Comparison of ENCODE assay signal across 8 mouse cellular contexts in genomic region chr6:83017190-83017589, GRCm38 (mm10). TPM values are rescaled to one million over a fixed set of nuclear protein-coding genes. Genes with fewer than 3 reads are reported as not detected.
DNase-seq lines count a peak whose midpoint lies in the region; ATAC-seq and TF ChIP-seq lines count a peak whose summit lies in the region.

No protein-coding gene starts in this region.

- 0 out of 2 replicates have a peak, but pooled peaks have one; percentile 22 for TF ChIP-seq POLR2A in heart, adult 2 months (IDR thresholded peaks at IDR 0.05; ENCODE audit: insufficient read depth, low read depth, low read length)

- no peaks in the 10 kb centered on the region for H3K79me2 ChIP-seq in heart, adult 2 months (replicated peaks; ENCODE audit: control insufficient read depth, insufficient read depth, low read length)

- H3K36me3 ChIP-seq in heart, adult 2 months (ENCODE audit: control insufficient read depth, insufficient read depth, low read length) = no peaks in the 10 kb centered on the region
- no peaks in the 10 kb centered on the region for H3K36me3 ChIP-seq in liver, embryonic 16.5 days (ENCODE audit: control insufficient read depth, insufficient read depth)

- H3K4me1 ChIP-seq in heart, adult 2 months (ENCODE audit: control insufficient read depth, insufficient read depth, low read length) = peaks cover 3% of the 10 kb centered on the region
- H3K4me1 ChIP-seq in liver, embryonic 16.5 days (ENCODE audit: control insufficient read depth, low read depth, low read length) = peaks cover 83% of the 10 kb centered on the region

- 6% methylated on average over 3 of the region's 3 CpGs for WGBS in heart, adult 2 months
- WGBS in liver, embryonic 16.5 days (ENCODE audit: insufficient replicate concordance) = 70% methylated on average over 3 of the region's 3 CpGs

- no peak overlapping the region for H3K4me2 ChIP-seq in liver, embryonic 16.5 days (ENCODE audit: low read depth, low read length)

- TF ChIP-seq EP300 in heart, adult 2 months (IDR thresholded peaks at IDR 0.05; ENCODE audit: insufficient read depth, low read depth, low read length) = peak; percentile 66; the same call in 1 of the 2 replicates

- H3K9ac ChIP-seq in heart, adult 2 months (ENCODE audit: low read depth, low read length) = no peak overlapping the region
- no peak overlapping the region for H3K9ac ChIP-seq in liver, embryonic 16.5 days (ENCODE audit: low read depth, low read length)

- no peaks in the 10 kb centered on the region for H3K27me3 ChIP-seq in heart, adult 2 months (ENCODE audit: control insufficient read depth, insufficient read depth, low read length)
- no peaks in the 10 kb centered on the region for H3K27me3 ChIP-seq in liver, embryonic 16.5 days (ENCODE audit: control insufficient read depth, insufficient read depth, low read depth, low read length)

- H3K9me3 ChIP-seq in liver, embryonic 16.5 days (replicated peaks; ENCODE audit: control insufficient read depth, low read length) = no peaks in the 10 kb centered on the region

- H3K4me3 ChIP-seq in heart, adult 2 months = no peak overlapping the region
- H3K4me3 ChIP-seq in liver, embryonic 16.5 days (ENCODE audit: low read depth, low read length) = no peak overlapping the region

- H3K27ac ChIP-seq in heart, adult 2 months = peak overlapping the region; percentile 55
- H3K27ac ChIP-seq in liver, embryonic 16.5 days (ENCODE audit: low read length) = peak overlapping the region; percentile 76

- intact Hi-C loops in heart, adult 2 months (cut with DNase I) = no loop called here

- peak; percentile 16; the same call in 1 of the 2 replicates for ATAC-seq in frontal cortex, adult (ENCODE audit: low TSS enrichment)
- ATAC-seq in liver, embryonic 16.5 days (ENCODE audit: low read depth) = no peak

- DNase-seq in frontal cortex, postnatal 10 days (ENCODE audit: low spot score in 2 of 2) = no peak
- peak; percentile 77 for DNase-seq in NIH3T3 (ENCODE audit: low read depth)
- DNase-seq in heart, adult 2 months = peak; percentile 59 to 81
- DNase-seq in embryo, embryonic 10.5 days (ENCODE audit: low spot score) = no peak
- no peak for DNase-seq in neural tube, embryonic 10.5 days (ENCODE audit: extremely low spot score, low spot score)
- DNase-seq in right cerebral cortex, postnatal 4 days = no peak

- no peak for TF ChIP-seq CTCF in heart, adult 2 months (IDR thresholded peaks at IDR 0.05)

RNA-seq across cellular contexts. Expression of gene Dok1, which starts 16.1 kb away (rescaled TPM):
- total RNA-seq in heart, adult 2 months (2021) = 1 to 10 TPM; 2.6 TPM
- polyA plus RNA-seq in heart, adult 2 months (2012; rRNA removed) = 3.0 and 3.4 TPM in 2 replicates
- polyA plus RNA-seq in liver, embryonic 16.5 days (2015; fragmentation: Nextera tagmentation; extraction: Ambion mirVana) = 15.7 and 16.1 TPM in 2 replicates

RNA-seq across cellular contexts. Expression of gene Loxl3, which starts 16.8 kb away (rescaled TPM):
- total RNA-seq in heart, adult 2 months (2021) = 1 to 10 TPM; 1.9 to 2.1 TPM
- 5.4 and 7.2 TPM in 2 replicates for polyA plus RNA-seq in heart, adult 2 months (2012; rRNA removed)
- 1.9 and 2.1 TPM in 2 replicates for polyA plus RNA-seq in liver, embryonic 16.5 days (2015; fragmentation: Nextera tagmentation; extraction: Ambion mirVana)

RNA-seq across cellular contexts. Expression of gene Aup1, which starts 37.1 kb away (rescaled TPM):
- total RNA-seq in heart, adult 2 months (2021) = 10 to 100 TPM; 70.9 to 87.0 TPM
- 148 and 178 TPM in 2 replicates for polyA plus RNA-seq in heart, adult 2 months (2012; rRNA removed)
- polyA plus RNA-seq in liver, embryonic 16.5 days (2015; fragmentation: Nextera tagmentation; extraction: Ambion mirVana) = 180 and 190 TPM in 2 replicates

RNA-seq across cellular contexts. Expression of gene Htra2, which starts 37.9 kb away (rescaled TPM):
- total RNA-seq in heart, adult 2 months (2021) = 10 to 100 TPM; 26.9 to 30.4 TPM
- 35.4 and 37.6 TPM in 2 replicates for polyA plus RNA-seq in heart, adult 2 months (2012; rRNA removed)
- polyA plus RNA-seq in liver, embryonic 16.5 days (2015; fragmentation: Nextera tagmentation; extraction: Ambion mirVana) = 72.0 and 72.4 TPM in 2 replicates

RNA-seq across cellular contexts. Expression of gene Dqx1, which starts 40.5 kb away (rescaled TPM):
- under 1 TPM; 0.65 to 0.80 TPM for total RNA-seq in heart, adult 2 months (2021)
- 1.4 TPM in 2 replicates for polyA plus RNA-seq in heart, adult 2 months (2012; rRNA removed)
- polyA plus RNA-seq in liver, embryonic 16.5 days (2015; fragmentation: Nextera tagmentation; extraction: Ambion mirVana) = 9.0 and 9.3 TPM in 2 replicates

Comparison
In these comparisons a context has a peak if more than half of its experiments do, and no peak if none do; other contexts are left out.
1. DNase-seq: peak in NIH3T3 (single experiment) and heart, adult 2 months (2 of 2); none in frontal cortex, postnatal 10 days (0 of 2), embryo, embryonic 10.5 days (single experiment), neural tube, embryonic 10.5 days (single experiment) and right cerebral cortex, postnatal 4 days (single experiment).